8 mouse cellular contexts compared by ENCODE assay signal in the genomic region with DNA sequence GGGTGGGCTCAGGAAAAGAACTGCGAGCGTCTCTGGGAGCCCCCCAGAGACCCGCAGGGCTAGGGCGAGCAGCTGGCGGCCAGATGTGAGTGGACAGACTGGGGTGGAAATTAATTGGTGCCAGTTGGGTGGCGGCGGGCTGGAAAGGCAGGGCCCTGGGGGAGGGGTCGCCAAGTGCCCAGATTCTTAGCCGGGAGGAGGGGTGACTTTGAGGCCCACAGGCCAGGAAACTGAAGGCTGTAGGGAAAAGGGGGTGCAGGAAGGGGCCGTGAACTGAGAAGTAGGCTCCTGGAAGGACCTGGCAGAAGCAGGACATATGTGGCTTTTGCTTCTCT. TPM values are rescaled to one million over a fixed set of nuclear protein-coding genes. Genes with fewer than 3 reads are reported as not detected.
DNase-seq lines count a peak whose midpoint lies in the region; ATAC-seq lines count a peak whose summit lies in the region.

No protein-coding gene starts in this region.

- peak overlapping the region; percentile 73 for H3K9ac ChIP-seq in kidney, embryonic 14.5 days (ENCODE audit: low read depth, low read length)
- peak overlapping the region; percentile 62 for H3K9ac ChIP-seq in hindbrain, embryonic 11.5 days (ENCODE audit: low read depth, low read length)
- peak overlapping the region; percentile 79 for H3K9ac ChIP-seq in lung, embryonic 16.5 days (ENCODE audit: low read length)

- no peaks in the 10 kb centered on the region for H3K9me3 ChIP-seq in kidney, embryonic 14.5 days (ENCODE audit: control insufficient read depth, low read length)
- H3K9me3 ChIP-seq in hindbrain, embryonic 11.5 days (ENCODE audit: control insufficient read depth, low read length) = no peaks in the 10 kb centered on the region
- no peaks in the 10 kb centered on the region for H3K9me3 ChIP-seq in lung, embryonic 16.5 days (ENCODE audit: control insufficient read depth, low read length)

- peak overlapping the region; percentile 99 for H3K27ac ChIP-seq in kidney, embryonic 14.5 days (ENCODE audit: low read depth, low read length)
- H3K27ac ChIP-seq in hindbrain, embryonic 11.5 days (ENCODE audit: low read depth, low read length) = peak overlapping the region; percentile 88
- H3K27ac ChIP-seq in lung, embryonic 16.5 days (ENCODE audit: low read length) = peak overlapping the region; percentile 98

- DNase-seq in kidney, adult 18-20 months = no peak
- peak; percentile 88 for DNase-seq in embryo, embryonic 9.5 days (ENCODE audit: extremely low spot score)
- peak; percentile 87 for DNase-seq in hindbrain, embryonic 11.5 days (ENCODE audit: low spot score)
- DNase-seq in testis, postnatal 10 days (ENCODE audit: low spot score) = peak; percentile 73
- no peak for DNase-seq in right cerebral cortex, adult 2 months (ENCODE audit: low spot score in 2 of 2)

- peak overlapping the region; percentile 84 for H3K4me2 ChIP-seq in kidney, embryonic 14.5 days (replicated peaks; ENCODE audit: low read depth, low read length)
- peak overlapping the region; percentile 40 for H3K4me2 ChIP-seq in hindbrain, embryonic 11.5 days (replicated peaks; ENCODE audit: low read depth, low read length)
- H3K4me2 ChIP-seq in lung, embryonic 16.5 days (ENCODE audit: low read depth, low read length) = peak overlapping the region; percentile 69

- no peaks in the 10 kb centered on the region for H3K27me3 ChIP-seq in kidney, embryonic 14.5 days (ENCODE audit: control insufficient read depth, insufficient read depth, low read length)
- no peaks in the 10 kb centered on the region for H3K27me3 ChIP-seq in hindbrain, embryonic 11.5 days (ENCODE audit: control insufficient read depth, insufficient read depth, low read length)
- H3K27me3 ChIP-seq in lung, embryonic 16.5 days (ENCODE audit: control insufficient read depth, insufficient read depth, low read depth, low read length) = no peaks in the 10 kb centered on the region

- peak overlapping the region; percentile 48 for H3K4me3 ChIP-seq in kidney, embryonic 14.5 days (ENCODE audit: low read length)
- H3K4me3 ChIP-seq in hindbrain, embryonic 11.5 days (ENCODE audit: low read depth, low read length) = peak overlapping the region; percentile 29
- peak overlapping the region; percentile 56 for H3K4me3 ChIP-seq in lung, embryonic 16.5 days (ENCODE audit: low read length)

- H3K4me1 ChIP-seq in kidney, embryonic 14.5 days (ENCODE audit: control insufficient read depth, insufficient read depth, low read length) = peaks cover 46% of the 10 kb centered on the region
- peaks cover 14% of the 10 kb centered on the region for H3K4me1 ChIP-seq in hindbrain, embryonic 11.5 days (replicated peaks; ENCODE audit: control insufficient read depth, insufficient read depth, low read length)
- peaks cover 39% of the 10 kb centered on the region for H3K4me1 ChIP-seq in lung, embryonic 16.5 days (replicated peaks; ENCODE audit: control insufficient read depth, insufficient read depth, low read length)

- no peak for ATAC-seq in kidney, embryonic 14.5 days (ENCODE audit: low FRiP score, low TSS enrichment)
- ATAC-seq in hindbrain, embryonic 11.5 days (ENCODE audit: low FRiP score) = peak; percentile 50
- ATAC-seq in lung, embryonic 16.5 days (ENCODE audit: low read depth) = peak; percentile 7; the same call in 1 of the 2 replicates
- no peak for ATAC-seq in granulocyte monocyte progenitor cell, adult 5-6 weeks (replicated peaks; ENCODE audit: poor library complexity, severe bottlenecking)

- no peaks in the 10 kb centered on the region for H3K36me3 ChIP-seq in kidney, embryonic 14.5 days (ENCODE audit: control insufficient read depth, insufficient read depth, low read length)
- H3K36me3 ChIP-seq in hindbrain, embryonic 11.5 days (ENCODE audit: control insufficient read depth, insufficient read depth, low read length) = no peaks in the 10 kb centered on the region
- no peaks in the 10 kb centered on the region for H3K36me3 ChIP-seq in lung, embryonic 16.5 days (ENCODE audit: control insufficient read depth, insufficient read depth, low read length)

- WGBS in kidney, embryonic 14.5 days = 0% methylated on average over 10 of the region's 10 CpGs
- 0% methylated on average over 10 of the region's 10 CpGs for WGBS in hindbrain, embryonic 11.5 days
- 2% methylated on average over 10 of the region's 10 CpGs for WGBS in lung, embryonic 16.5 days

RNA-seq across cellular contexts. Expression of a gene that starts 6.5 kb away (rescaled TPM):
- polyA plus RNA-seq in kidney, embryonic 14.5 days (2014; fragmentation: Nextera tagmentation; extraction: Ambion mirVana) = 81.9 and 88.9 TPM in 2 replicates
- polyA plus RNA-seq in hindbrain, embryonic 11.5 days (2014; fragmentation: Nextera tagmentation; extraction: Ambion mirVana) = 60.5 and 61.5 TPM in 2 replicates
- polyA plus RNA-seq in lung, embryonic 16.5 days (2015; fragmentation: Nextera tagmentation; extraction: Ambion mirVana) = 83.2 and 87.4 TPM in 2 replicates
- 33.3 and 44.1 TPM in 2 replicates for total RNA-seq in granulocyte monocyte progenitor cell, adult 5-6 weeks (2014; fragmentation: Nextera tagmentation)
- total RNA-seq in granulocyte monocyte progenitor cell, adult 5-6 weeks (2017) = 40.7 and 47.6 TPM in 2 replicates

RNA-seq across cellular contexts. Expression of a gene that starts 29.9 kb away (rescaled TPM):
- polyA plus RNA-seq in kidney, embryonic 14.5 days (2014; fragmentation: Nextera tagmentation; extraction: Ambion mirVana) = 65.4 and 82.3 TPM in 2 replicates
- 47.9 and 51.1 TPM in 2 replicates for polyA plus RNA-seq in hindbrain, embryonic 11.5 days (2014; fragmentation: Nextera tagmentation; extraction: Ambion mirVana)
- polyA plus RNA-seq in lung, embryonic 16.5 days (2015; fragmentation: Nextera tagmentation; extraction: Ambion mirVana) = 54.7 and 58.8 TPM in 2 replicates
- total RNA-seq in granulocyte monocyte progenitor cell, adult 5-6 weeks (2014; fragmentation: Nextera tagmentation) = 76.9 and 123 TPM in 2 replicates
- 73.8 and 95.9 TPM in 2 replicates for total RNA-seq in granulocyte monocyte progenitor cell, adult 5-6 weeks (2017)

RNA-seq across cellular contexts. Expression of a gene that starts 31.5 kb away (rescaled TPM):
- 28.1 and 33.1 TPM in 2 replicates for polyA plus RNA-seq in kidney, embryonic 14.5 days (2014; fragmentation: Nextera tagmentation; extraction: Ambion mirVana)
- polyA plus RNA-seq in hindbrain, embryonic 11.5 days (2014; fragmentation: Nextera tagmentation; extraction: Ambion mirVana) = 19.7 and 20.5 TPM in 2 replicates
- polyA plus RNA-seq in lung, embryonic 16.5 days (2015; fragmentation: Nextera tagmentation; extraction: Ambion mirVana) = 16.9 and 19.5 TPM in 2 replicates
- 92.9 and 98.1 TPM in 2 replicates for total RNA-seq in granulocyte monocyte progenitor cell, adult 5-6 weeks (2014; fragmentation: Nextera tagmentation)
- 46.5 and 59.2 TPM in 2 replicates for total RNA-seq in granulocyte monocyte progenitor cell, adult 5-6 weeks (2017)

RNA-seq across cellular contexts. Expression of a gene that starts 45.1 kb away (rescaled TPM):
- polyA plus RNA-seq in kidney, embryonic 14.5 days (2014; fragmentation: Nextera tagmentation; extraction: Ambion mirVana) = 6.3 and 8.9 TPM in 2 replicates
- 5.3 and 5.4 TPM in 2 replicates for polyA plus RNA-seq in hindbrain, embryonic 11.5 days (2014; fragmentation: Nextera tagmentation; extraction: Ambion mirVana)
- 11.4 and 12.5 TPM in 2 replicates for polyA plus RNA-seq in lung, embryonic 16.5 days (2015; fragmentation: Nextera tagmentation; extraction: Ambion mirVana)
- 82.1 and 133 TPM in 2 replicates for total RNA-seq in granulocyte monocyte progenitor cell, adult 5-6 weeks (2014; fragmentation: Nextera tagmentation)
- total RNA-seq in granulocyte monocyte progenitor cell, adult 5-6 weeks (2017) = 65.9 and 73.3 TPM in 2 replicates

Comparison
In these comparisons a context has a peak if more than half of its experiments do, and no peak if none do; other contexts are left out.
1. ATAC-seq: peak in hindbrain, embryonic 11.5 days (single experiment) and lung, embryonic 16.5 days (single experiment); none in kidney, embryonic 14.5 days (single experiment) and granulocyte monocyte progenitor cell, adult 5-6 weeks (single experiment).
2. DNase-seq: peak in embryo, embryonic 9.5 days (single experiment), hindbrain, embryonic 11.5 days (single experiment) and testis, postnatal 10 days (single experiment); none in kidney, adult 18-20 months (single experiment) and right cerebral cortex, adult 2 months (0 of 2).
3. Peak in every context shown above with its lines, with median percentiles within 50 percentile points of each other: H3K27ac ChIP-seq, H3K4me2 ChIP-seq, H3K4me3 ChIP-seq and H3K9ac ChIP-seq.